Mouse (Mus musculus): ENCODE results near the gene Rabep2.

DNA sequence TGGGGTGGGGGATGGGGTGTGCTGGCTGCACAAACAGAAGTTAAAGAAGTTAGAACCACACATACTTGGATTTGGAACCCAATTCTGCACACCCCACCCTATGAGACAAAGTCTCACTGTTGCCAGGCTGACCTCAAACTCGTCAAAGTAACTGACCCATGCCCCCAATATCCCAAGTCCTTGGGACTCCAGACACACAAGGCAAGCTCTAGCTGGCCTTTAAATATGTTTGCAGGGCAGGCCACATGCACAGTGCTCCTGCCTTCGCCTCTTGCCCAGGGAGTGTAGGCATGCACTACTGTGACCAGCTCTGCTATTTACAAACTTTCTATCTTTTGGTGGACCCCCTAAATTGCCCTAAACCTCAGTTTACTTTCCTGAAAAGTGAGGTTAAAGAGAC lies 26.7 kb downstream of the Rabep2 start:
- TF ChIP-seq CTCF (IDR thresholded peaks at IDR 0.05; ENCODE audit: low read depth, low read length) = no peak
- no peak for TF ChIP-seq GATA1 (IDR thresholded peaks at IDR 0.05; ENCODE audit: borderline replicate concordance, low read length)
- no peak for TF ChIP-seq TAL1 (conservative IDR thresholded peaks at IDR 0.05; ENCODE audit: low read depth, low read length)
- TF ChIP-seq POLR2AphosphoS5 (IDR thresholded peaks at IDR 0.05; ENCODE audit: insufficient replicate concordance, low read depth, low read length) = no peak

All from G1E (cell line).